Mouse (Mus musculus): Measurements from ENCODE around the gene Gpsm1. TPM values are rescaled to one million over a fixed set of nuclear protein-coding genes. Genes with fewer than 3 reads are reported as not detected.

Gpsm1 gene
- 109 and 114 TPM in 2 replicates for polyA plus RNA-seq (2015; fragmentation: Nextera tagmentation; extraction: Ambion mirVana)

- ATAC-seq (ENCODE audit: low read depth): peak; percentile 86
- no peaks in the 10 kb centered on the region for H3K9me3 ChIP-seq
- H3K4me2 ChIP-seq: peak within 1 kb of the TSS; percentile 99
- no peaks in the 10 kb centered on the region for H3K36me3 ChIP-seq
- H3K27ac ChIP-seq (replicated peaks): peak within 1 kb of the TSS; percentile 98
- peak within 1 kb of the TSS; percentile 94 for H3K9ac ChIP-seq
- H3K4me3 ChIP-seq: peak within 1 kb of the TSS; percentile 95
- H3K4me1 ChIP-seq (replicated peaks): peaks cover 54% of the 10 kb centered on the region
- H3K27me3 ChIP-seq: no peaks in the 10 kb centered on the region
- under 1% methylated on average over 64 of the region's 66 CpGs for WGBS
These were observed at the start of gene Gpsm1 for GRCm38 (mm10) chr2:26315072-26315924. Gene Gpsm1 (plus strand): TSS chr2:26315515.

DNA sequence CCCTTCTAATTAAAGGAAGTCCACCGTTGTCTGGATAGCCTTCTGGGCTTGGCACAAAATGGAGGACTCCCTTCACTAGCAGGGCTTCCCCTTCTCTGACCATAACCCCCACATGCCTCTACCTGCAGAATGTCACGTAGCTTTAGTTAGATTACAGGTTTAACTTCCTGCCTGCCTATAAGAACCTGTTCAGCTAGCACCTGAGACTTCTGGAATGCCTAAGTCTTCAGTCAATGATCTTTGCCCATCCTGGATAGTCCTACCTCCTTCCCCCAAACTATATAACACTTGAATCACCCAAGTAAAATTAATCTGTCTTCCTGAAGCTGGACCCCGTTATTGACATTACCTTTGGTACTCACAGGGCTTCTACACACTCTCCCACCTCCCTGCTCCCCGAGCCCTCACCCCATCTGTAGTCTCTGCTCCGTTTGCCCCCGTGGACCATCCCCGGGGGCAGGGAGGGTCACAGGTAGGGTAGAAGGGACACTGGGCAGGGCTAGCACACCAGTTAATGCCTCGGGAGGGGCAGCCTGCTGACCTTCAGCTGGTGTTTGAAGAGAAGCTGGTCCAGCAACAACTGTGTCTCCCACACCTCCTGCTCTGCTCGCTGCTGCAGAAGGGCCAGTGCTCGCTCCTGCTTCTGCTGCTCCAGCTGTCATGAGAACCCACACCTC lies 49.1 kb upstream of the Gpsm1 start:
- no peak overlapping the region for H3K27ac ChIP-seq (replicated peaks)
- H3K4me2 ChIP-seq: no peak overlapping the region
- no peaks in the 10 kb centered on the region for H3K9me3 ChIP-seq
- WGBS: 81% methylated on average over 10 of the region's 10 CpGs
- no peak for ATAC-seq (ENCODE audit: low read depth)
- no peak overlapping the region for H3K4me3 ChIP-seq
- 0 out of 2 replicates have a peak, but pooled peaks cover 5% of the 10 kb centered on the region for H3K27me3 ChIP-seq
- no peaks in the 10 kb centered on the region for H3K36me3 ChIP-seq
- no peak overlapping the region for H3K9ac ChIP-seq
- H3K4me1 ChIP-seq (replicated peaks): no peaks in the 10 kb centered on the region

DNA sequence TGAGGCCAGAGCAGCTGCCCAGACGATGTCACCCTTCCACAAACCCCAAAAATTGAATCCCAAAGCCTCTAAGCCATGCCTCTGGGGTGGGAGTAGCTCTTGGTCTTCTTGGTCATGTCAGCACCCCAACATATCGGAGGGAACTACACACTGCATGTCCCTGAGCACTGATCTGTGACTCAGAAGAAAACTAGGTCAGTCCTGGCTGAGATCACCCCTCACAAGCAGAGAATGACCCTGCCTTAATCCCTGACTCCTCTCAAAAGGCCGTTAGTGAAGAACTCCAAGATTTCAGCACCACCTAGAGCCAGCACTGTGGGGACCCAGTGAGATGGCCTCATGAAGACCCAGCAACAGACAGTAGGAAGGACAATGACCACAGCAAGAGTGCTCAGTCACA lies 47.1 kb upstream of the Gpsm1 start:
- Histone ChIP-seq H3K4me1 (replicated peaks) (no peaks in the 10 kb centered on the region), H3K36me3 (no peaks in the 10 kb centered on the region), H3K9me3 (no peaks in the 10 kb centered on the region), H3K27me3 (0 out of 2 replicates have a peak, but pooled peaks cover 5% of the 10 kb centered on the region), H3K4me2 (no peak overlapping the region), H3K4me3 (no peak overlapping the region), H3K9ac (no peak overlapping the region), H3K27ac (replicated peaks) (no peak overlapping the region)
- 73% methylated on average over 3 of the region's 3 CpGs for WGBS
- no peak for ATAC-seq (ENCODE audit: low read depth)

GRCm38 (mm10) chr2:26273611-26274010 lies 41.7 kb upstream of the Gpsm1 start:
- H3K4me3 ChIP-seq: no peak overlapping the region
- peak; percentile 65; the same call in 1 of the 2 replicates for ATAC-seq (ENCODE audit: low read depth)
- no peaks in the 10 kb centered on the region for H3K36me3 ChIP-seq
- no peaks in the 10 kb centered on the region for H3K9me3 ChIP-seq
- no peak overlapping the region for H3K4me2 ChIP-seq
- H3K27ac ChIP-seq (replicated peaks): no peak overlapping the region
- 20% methylated on average over 7 of the region's 7 CpGs for WGBS
- H3K27me3 ChIP-seq: 0 out of 2 replicates have a peak, but pooled peaks cover under 1% of the 10 kb centered on the region
- no peak overlapping the region for H3K9ac ChIP-seq
- no peaks in the 10 kb centered on the region for H3K4me1 ChIP-seq (replicated peaks)

DNA sequence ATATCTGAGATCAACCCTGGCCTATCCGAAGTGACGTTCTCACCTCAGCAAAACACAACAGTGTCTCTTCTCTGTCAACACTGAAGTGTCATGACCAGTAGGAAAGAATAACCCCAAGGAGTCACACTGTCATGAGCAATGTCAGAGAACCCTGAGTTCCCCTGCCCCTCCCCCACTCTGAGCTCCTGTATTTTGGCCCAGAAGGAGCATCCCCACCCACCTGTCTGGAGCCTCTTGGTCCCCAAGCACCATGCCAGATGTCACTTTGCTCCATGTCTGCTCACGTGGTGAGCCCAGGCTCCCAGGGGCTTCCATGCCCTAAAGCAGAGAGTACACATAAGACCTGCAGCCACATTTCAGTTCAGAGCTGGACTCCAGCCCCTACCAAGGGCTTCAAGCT lies 35.6 kb upstream of the Gpsm1 start:
- Histone ChIP-seq H3K9me3 (no peaks in the 10 kb centered on the region), H3K27ac (replicated peaks) (no peak overlapping the region), H3K4me1 (replicated peaks) (no peaks in the 10 kb centered on the region), H3K9ac (no peak overlapping the region), H3K27me3 (peaks cover 4% of the 10 kb centered on the region; the same call in 1 of the 2 replicates), H3K36me3 (no peaks in the 10 kb centered on the region), H3K4me3 (no peak overlapping the region), H3K4me2 (no peak overlapping the region)
- ATAC-seq (ENCODE audit: low read depth): no peak
- WGBS: 77% methylated on average over 3 of the region's 3 CpGs

GRCm38 (mm10) chr2:26280594-26280993 lies 34.7 kb upstream of the Gpsm1 start:
- H3K27ac ChIP-seq (replicated peaks): no peak overlapping the region
- H3K9ac ChIP-seq: no peak overlapping the region
- no peak overlapping the region for H3K4me2 ChIP-seq
- H3K36me3 ChIP-seq: no peaks in the 10 kb centered on the region
- no peak overlapping the region for H3K4me3 ChIP-seq
- WGBS: 80% methylated on average over 11 of the region's 11 CpGs
- H3K4me1 ChIP-seq (replicated peaks): peaks cover 2% of the 10 kb centered on the region
- H3K9me3 ChIP-seq: no peaks in the 10 kb centered on the region
- ATAC-seq (ENCODE audit: low read depth): no peak
- peaks cover 4% of the 10 kb centered on the region; the same call in 1 of the 2 replicates for H3K27me3 ChIP-seq

DNA sequence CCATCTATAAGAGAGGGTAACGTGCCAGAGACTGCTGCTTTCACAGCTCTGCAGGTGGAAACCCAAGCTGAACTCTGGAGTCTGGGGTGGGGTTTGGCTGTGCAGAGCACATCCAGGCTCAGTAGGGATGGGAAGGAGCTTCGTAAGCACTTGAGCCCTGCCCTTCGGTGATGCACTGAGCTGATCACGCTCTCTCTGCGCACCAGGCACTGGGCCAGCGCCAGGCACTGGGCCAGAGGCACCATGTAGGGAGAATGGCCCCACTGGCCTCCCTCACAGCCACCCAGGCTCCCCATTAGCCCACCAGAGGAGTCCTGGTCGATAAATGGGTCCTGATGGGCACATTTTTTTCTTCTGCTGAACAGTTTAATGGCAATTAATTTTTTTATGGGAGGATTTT lies 29.5 kb upstream of the Gpsm1 start:
- ATAC-seq (ENCODE audit: low read depth): peak; percentile 90
- H3K9me3 ChIP-seq: no peaks in the 10 kb centered on the region
- peaks cover 11% of the 10 kb centered on the region for H3K4me1 ChIP-seq (replicated peaks)
- peak overlapping the region; percentile 47; the same call in 1 of the 2 replicates for H3K27ac ChIP-seq (replicated peaks)
- H3K36me3 ChIP-seq: no peaks in the 10 kb centered on the region
- 39% methylated on average over 7 of the region's 7 CpGs for WGBS
- no peaks in the 10 kb centered on the region; the same call in 1 of the 2 replicates for H3K27me3 ChIP-seq
- H3K9ac ChIP-seq: 0 out of 2 replicates have a peak overlapping the region, but pooled peaks have one; percentile 14
- no peak overlapping the region for H3K4me3 ChIP-seq
- no peak overlapping the region for H3K4me2 ChIP-seq

- WGBS: 38% methylated on average over 7 of the region's 7 CpGs
- H3K9ac ChIP-seq: no peak overlapping the region
These were observed 28.9 kb upstream of the Gpsm1 start for GRCm38 (mm10) chr2:26286391-26286790.

GRCm38 (mm10) chr2:26290133-26290532 lies 25.2 kb upstream of the Gpsm1 start:
- no peak overlapping the region for H3K27ac ChIP-seq (replicated peaks)
- H3K4me2 ChIP-seq: no peak overlapping the region
- no peak for ATAC-seq (ENCODE audit: low read depth)
- H3K36me3 ChIP-seq: no peaks in the 10 kb centered on the region
- 87% methylated on average over 5 of the region's 5 CpGs for WGBS
- H3K4me1 ChIP-seq (replicated peaks): peaks cover 11% of the 10 kb centered on the region
- no peaks in the 10 kb centered on the region for H3K9me3 ChIP-seq
- H3K9ac ChIP-seq: no peak overlapping the region
- H3K4me3 ChIP-seq: no peak overlapping the region
- peaks cover 7% of the 10 kb centered on the region; the same call in 1 of the 2 replicates for H3K27me3 ChIP-seq

More at GRCm38 (mm10) chr2:26286391-26286790, 28.9 kb upstream of the Gpsm1 start:
- no peak overlapping the region for H3K4me3 ChIP-seq
- no peaks in the 10 kb centered on the region for H3K9me3 ChIP-seq
- H3K4me2 ChIP-seq: no peak overlapping the region
- peaks cover 11% of the 10 kb centered on the region for H3K4me1 ChIP-seq (replicated peaks)
- peak; percentile 60; the same call in 1 of the 2 replicates for ATAC-seq (ENCODE audit: low read depth)
- H3K27ac ChIP-seq (replicated peaks): no peak overlapping the region
- no peaks in the 10 kb centered on the region for H3K27me3 ChIP-seq
- H3K36me3 ChIP-seq: no peaks in the 10 kb centered on the region

GRCm38 (mm10) chr2:26294457-26294856 lies 20.9 kb upstream of the Gpsm1 start, which contains the start of gene Ccdc187:
Gene Ccdc187 (minus strand): TSS chr2:26294557.
- Histone ChIP-seq H3K9ac (no peak within 1 kb of the TSS), H3K9me3 (no peaks in the 10 kb centered on the region), H3K27me3 (peaks cover 7% of the 10 kb centered on the region; the same call in 1 of the 2 replicates), H3K4me1 (replicated peaks) (peaks cover 39% of the 10 kb centered on the region), H3K4me3 (no peak within 1 kb of the TSS), H3K27ac (replicated peaks) (no peak within 1 kb of the TSS), H3K4me2 (no peak within 1 kb of the TSS), H3K36me3 (no peaks in the 10 kb centered on the region)
- ATAC-seq (ENCODE audit: low read depth): no peak
- 67% methylated on average over 2 of the region's 2 CpGs for WGBS

DNA sequence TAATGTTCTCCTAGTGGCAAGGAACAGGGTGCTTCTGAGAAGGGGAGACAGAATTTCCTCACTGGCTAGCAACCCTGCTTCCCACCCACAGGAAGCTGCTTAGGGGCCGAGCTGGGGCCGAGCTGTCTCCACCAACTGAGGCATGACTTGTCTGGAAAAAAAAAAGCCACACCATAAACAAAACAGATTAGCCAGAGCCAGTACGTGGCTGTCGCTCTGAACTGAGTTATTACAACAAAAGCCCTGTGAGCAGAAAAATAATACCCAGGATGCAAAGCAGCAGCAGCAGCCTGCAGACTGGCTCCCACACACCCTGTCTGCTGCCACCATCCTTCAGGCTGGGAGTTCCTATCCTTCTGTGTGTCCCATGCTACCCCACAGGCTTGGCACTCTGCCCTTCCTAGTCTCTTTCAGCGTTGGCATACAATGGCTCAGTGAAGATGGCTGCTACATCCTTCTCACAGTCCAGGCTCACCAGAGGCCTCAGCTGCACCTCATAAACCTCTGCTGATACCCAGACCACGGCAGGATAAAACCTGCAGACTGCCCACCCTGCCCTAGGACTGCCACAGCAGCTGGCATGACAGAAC lies 18.6 kb upstream of the Gpsm1 start:
- Histone ChIP-seq H3K9me3 (no peaks in the 10 kb centered on the region), H3K36me3 (no peaks in the 10 kb centered on the region), H3K4me1 (replicated peaks) (peaks cover 51% of the 10 kb centered on the region), H3K27me3 (peaks cover 7% of the 10 kb centered on the region; the same call in 1 of the 2 replicates), H3K4me3 (no peak overlapping the region), H3K9ac (0 out of 2 replicates have a peak overlapping the region, but pooled peaks have one; percentile 52), H3K4me2 (no peak overlapping the region; the same call in 1 of the 2 replicates), H3K27ac (replicated peaks) (peak overlapping the region; percentile 78)
- WGBS: 16% methylated on average over 6 of the region's 6 CpGs
- ATAC-seq (ENCODE audit: low read depth): peak; percentile 10; the same call in 1 of the 2 replicates
